ENCODE assay signal across 7 mouse cellular contexts in genomic region chr10:123147180-123147579, GRCm38 (mm10). TPM values are rescaled to one million over a fixed set of nuclear protein-coding genes. Genes with fewer than 3 reads are reported as not detected.
DNase-seq lines count a peak whose midpoint lies in the region; ATAC-seq lines count a peak whose summit lies in the region.

No protein-coding gene starts in this region.

- peak; percentile 91 for ATAC-seq in heart, embryonic 16.5 days (replicated peaks; ENCODE audit: extremely low read depth, insufficient read depth, low FRiP score)
- ATAC-seq in midbrain, embryonic 16.5 days, result no peak

- peaks cover 7% of the 10 kb centered on the region; the same call in 1 of the 2 replicates for H3K4me1 ChIP-seq in embryonic facial prominence, embryonic 10.5 days
- H3K4me1 ChIP-seq in heart, embryonic 16.5 days (ENCODE audit: control insufficient read depth, insufficient read depth, low read length), result peaks cover 11% of the 10 kb centered on the region
- no peaks in the 10 kb centered on the region for H3K4me1 ChIP-seq in midbrain, embryonic 16.5 days (ENCODE audit: control insufficient read depth, insufficient read depth, low read length)

- 70% methylated on average over 6 of the region's 6 CpGs for WGBS in embryonic facial prominence, embryonic 10.5 days
- 45% methylated on average over 6 of the region's 6 CpGs for WGBS in heart, embryonic 16.5 days
- WGBS in midbrain, embryonic 16.5 days, result 66% methylated on average over 6 of the region's 6 CpGs

- no peaks in the 10 kb centered on the region for H3K27me3 ChIP-seq in embryonic facial prominence, embryonic 10.5 days (replicated peaks; ENCODE audit: low read depth, poor library complexity, severe bottlenecking)
- no peaks in the 10 kb centered on the region for H3K27me3 ChIP-seq in heart, embryonic 16.5 days (ENCODE audit: control insufficient read depth, insufficient read depth, low read length)
- no peaks in the 10 kb centered on the region for H3K27me3 ChIP-seq in midbrain, embryonic 16.5 days (ENCODE audit: control insufficient read depth, insufficient read depth, low read depth, low read length)

- no peaks in the 10 kb centered on the region for H3K9me3 ChIP-seq in embryonic facial prominence, embryonic 10.5 days
- no peaks in the 10 kb centered on the region for H3K9me3 ChIP-seq in heart, embryonic 16.5 days (replicated peaks; ENCODE audit: control insufficient read depth, low read length)
- no peaks in the 10 kb centered on the region for H3K9me3 ChIP-seq in midbrain, embryonic 16.5 days (replicated peaks; ENCODE audit: control insufficient read depth, low read length, poor library complexity, severe bottlenecking)

- H3K4me3 ChIP-seq in embryonic facial prominence, embryonic 10.5 days, result no peak overlapping the region
- H3K4me3 ChIP-seq in heart, embryonic 16.5 days (ENCODE audit: low read length), result no peak overlapping the region
- no peak overlapping the region for H3K4me3 ChIP-seq in midbrain, embryonic 16.5 days (ENCODE audit: low read depth, low read length)

- no peak overlapping the region for H3K9ac ChIP-seq in heart, embryonic 16.5 days (ENCODE audit: low read length)
- no peak overlapping the region for H3K9ac ChIP-seq in midbrain, embryonic 16.5 days (ENCODE audit: low read depth, low read length)

- H3K27ac ChIP-seq in embryonic facial prominence, embryonic 10.5 days (replicated peaks), result no peak overlapping the region
- peak overlapping the region; percentile 67; the same call in 1 of the 2 replicates for H3K27ac ChIP-seq in heart, embryonic 16.5 days (ENCODE audit: low read length)
- H3K27ac ChIP-seq in midbrain, embryonic 16.5 days (ENCODE audit: low read length), result no peak overlapping the region

- peak; percentile 32 for DNase-seq in ovary, adult 18-20 months (ENCODE audit: low spot score)
- no peak for DNase-seq in ovary, postnatal 14 days (ENCODE audit: low spot score)
- peak; percentile 19 for DNase-seq in embryonic facial prominence, embryonic 10.5 days (ENCODE audit: low spot score)
- DNase-seq in skeletal muscle tissue, adult 2 months (ENCODE audit: low read depth, low spot score), result peak; percentile 97
- DNase-seq in frontal cortex, postnatal 10 days (ENCODE audit: low spot score in 2 of 2), result no peak

- H3K4me2 ChIP-seq in heart, embryonic 16.5 days (ENCODE audit: low read depth, low read length), result no peak overlapping the region
- H3K4me2 ChIP-seq in midbrain, embryonic 16.5 days (ENCODE audit: low read length), result no peak overlapping the region

- H3K36me3 ChIP-seq in embryonic facial prominence, embryonic 10.5 days (replicated peaks), result peaks cover 46% of the 10 kb centered on the region
- peaks cover 3% of the 10 kb centered on the region; the same call in 1 of the 2 replicates for H3K36me3 ChIP-seq in heart, embryonic 16.5 days (ENCODE audit: control insufficient read depth, insufficient read depth)
- no peaks in the 10 kb centered on the region; the same call in 1 of the 2 replicates for H3K36me3 ChIP-seq in midbrain, embryonic 16.5 days (ENCODE audit: control insufficient read depth, insufficient read depth, low read length)

RNA-seq across cellular contexts. Expression of gene Usp15, which starts 49.6 kb away (rescaled TPM):
- polyA plus RNA-seq in embryonic facial prominence, embryonic 10.5 days (2016; fragmentation: Nextera tagmentation; extraction: Ambion mirVana), result 79.1 and 86.5 TPM in 2 replicates
- 58.3 and 66.0 TPM in 2 replicates for polyA plus RNA-seq in heart, embryonic 16.5 days (2015; fragmentation: Nextera tagmentation; extraction: Ambion mirVana)
- polyA plus RNA-seq in midbrain, embryonic 16.5 days (2015; fragmentation: Nextera tagmentation; extraction: Ambion mirVana), result 74.1 and 76.3 TPM in 2 replicates

Comparison
In these comparisons a context has a peak if more than half of its experiments do, and no peak if none do; other contexts are left out.
1. DNase-seq: peak in ovary, adult 18-20 months (single experiment), embryonic facial prominence, embryonic 10.5 days (single experiment) and skeletal muscle tissue, adult 2 months (single experiment); none in ovary, postnatal 14 days (single experiment) and frontal cortex, postnatal 10 days (0 of 2).